Mouse (Mus musculus): ENCODE data around the gene Wfdc1. TPM values are rescaled to one million over a fixed set of nuclear protein-coding genes. Genes with fewer than 3 reads are reported as not detected.
A peak's percentile ranks its signal among the peaks of the same experiment; 100 is the strongest.

Wfdc1 gene
- 3.8 and 4.5 TPM in 2 replicates for polyA plus RNA-seq (2016; fragmentation: Nextera tagmentation; extraction: Ambion mirVana)

- no peak for DNase-seq (ENCODE audit: low spot score)
- peaks cover 29% of the 10 kb centered on the region for H3K27me3 ChIP-seq (replicated peaks; ENCODE audit: low read depth, poor library complexity, severe bottlenecking)
- H3K9me3 ChIP-seq = no peaks in the 10 kb centered on the region
- WGBS = 15% methylated on average over 14 of the region's 14 CpGs
- H3K4me1 ChIP-seq = peaks cover 72% of the 10 kb centered on the region
- H3K36me3 ChIP-seq (replicated peaks) = no peaks in the 10 kb centered on the region
- H3K27ac ChIP-seq (replicated peaks) = no peak within 1 kb of the TSS; the same call in 1 of the 2 replicates
- H3K4me3 ChIP-seq = no peak within 1 kb of the TSS
Measured at GRCm38 (mm10) chr8:119666219-119666951, at the start of gene Wfdc1. TSS of gene Wfdc1 (plus strand) at chr8:119666365.

GRCm38 (mm10) chr8:119616811-119617210 lies 49.4 kb upstream of the Wfdc1 start:
- Histone ChIP-seq H3K27ac (replicated peaks) (no peak overlapping the region), H3K36me3 (replicated peaks) (no peaks in the 10 kb centered on the region), H3K4me3 (no peak overlapping the region), H3K27me3 (replicated peaks; ENCODE audit: low read depth, poor library complexity, severe bottlenecking) (peaks cover 27% of the 10 kb centered on the region), H3K4me1 (peaks cover 36% of the 10 kb centered on the region), H3K9me3 (no peaks in the 10 kb centered on the region)
- 85% methylated on average over 4 of the region's 4 CpGs for WGBS
- DNase-seq (ENCODE audit: low spot score) = no peak

GRCm38 (mm10) chr8:119617586-119617985 lies 48.6 kb upstream of the Wfdc1 start:
- WGBS = 87% methylated on average over 5 of the region's 5 CpGs
- no peak for DNase-seq (ENCODE audit: low spot score)
- Histone ChIP-seq H3K4me3 (no peak overlapping the region), H3K4me1 (peaks cover 43% of the 10 kb centered on the region), H3K9me3 (no peaks in the 10 kb centered on the region), H3K36me3 (replicated peaks) (no peaks in the 10 kb centered on the region), H3K27ac (replicated peaks) (no peak overlapping the region), H3K27me3 (replicated peaks; ENCODE audit: low read depth, poor library complexity, severe bottlenecking) (peaks cover 27% of the 10 kb centered on the region)

- Histone ChIP-seq H3K9me3 (no peaks in the 10 kb centered on the region), H3K27ac (replicated peaks) (no peak overlapping the region), H3K4me1 (peaks cover 47% of the 10 kb centered on the region), H3K4me3 (no peak overlapping the region), H3K27me3 (replicated peaks; ENCODE audit: low read depth, poor library complexity, severe bottlenecking) (peaks cover 23% of the 10 kb centered on the region), H3K36me3 (replicated peaks) (no peaks in the 10 kb centered on the region)
- WGBS = 72% methylated on average over 5 of the region's 5 CpGs
- DNase-seq (ENCODE audit: low spot score) = no peak
Measured at GRCm38 (mm10) chr8:119618887-119619286, 47.3 kb upstream of the Wfdc1 start.

- WGBS = 74% methylated on average over 6 of the region's 6 CpGs
- no peak overlapping the region for H3K4me3 ChIP-seq
- DNase-seq (ENCODE audit: low spot score) = no peak
- no peaks in the 10 kb centered on the region for H3K9me3 ChIP-seq
- peaks cover 39% of the 10 kb centered on the region for H3K4me1 ChIP-seq
- H3K27me3 ChIP-seq (replicated peaks; ENCODE audit: low read depth, poor library complexity, severe bottlenecking) = peaks cover 17% of the 10 kb centered on the region
- H3K36me3 ChIP-seq (replicated peaks) = no peaks in the 10 kb centered on the region
- no peak overlapping the region for H3K27ac ChIP-seq (replicated peaks)
Measured at GRCm38 (mm10) chr8:119620116-119620840, 45.9 kb upstream of the Wfdc1 start.

GRCm38 (mm10) chr8:119620848-119621465 lies 45.2 kb upstream of the Wfdc1 start:
- Histone ChIP-seq H3K4me1 (peaks cover 39% of the 10 kb centered on the region), H3K27ac (replicated peaks) (no peak overlapping the region), H3K4me3 (no peak overlapping the region), H3K27me3 (replicated peaks; ENCODE audit: low read depth, poor library complexity, severe bottlenecking) (peaks cover 17% of the 10 kb centered on the region), H3K9me3 (no peaks in the 10 kb centered on the region), H3K36me3 (replicated peaks) (no peaks in the 10 kb centered on the region)
- 90% methylated on average over 14 of the region's 14 CpGs for WGBS
- no peak for DNase-seq (ENCODE audit: low spot score)

GRCm38 (mm10) chr8:119622555-119622954 lies 43.6 kb upstream of the Wfdc1 start:
- no peak overlapping the region for H3K27ac ChIP-seq (replicated peaks)
- peaks cover 11% of the 10 kb centered on the region; the same call in 1 of the 2 replicates for H3K27me3 ChIP-seq (replicated peaks; ENCODE audit: low read depth, poor library complexity, severe bottlenecking)
- H3K9me3 ChIP-seq = no peaks in the 10 kb centered on the region
- 46% methylated on average over 4 of the region's 4 CpGs for WGBS
- no peaks in the 10 kb centered on the region for H3K36me3 ChIP-seq (replicated peaks)
- peaks cover 42% of the 10 kb centered on the region for H3K4me1 ChIP-seq
- peak; percentile 41 for DNase-seq (ENCODE audit: low spot score)
- no peak overlapping the region for H3K4me3 ChIP-seq

- no peaks in the 10 kb centered on the region for H3K9me3 ChIP-seq
- no peak for DNase-seq (ENCODE audit: low spot score)
- 85% methylated on average over 8 of the region's 8 CpGs for WGBS
- H3K4me3 ChIP-seq = no peak overlapping the region
- peaks cover 11% of the 10 kb centered on the region; the same call in 1 of the 2 replicates for H3K27me3 ChIP-seq (replicated peaks; ENCODE audit: low read depth, poor library complexity, severe bottlenecking)
- no peak overlapping the region for H3K27ac ChIP-seq (replicated peaks)
- H3K36me3 ChIP-seq (replicated peaks) = no peaks in the 10 kb centered on the region
- H3K4me1 ChIP-seq = peaks cover 47% of the 10 kb centered on the region
Measured at GRCm38 (mm10) chr8:119623061-119623460, 43.1 kb upstream of the Wfdc1 start.

- no peak overlapping the region for H3K27ac ChIP-seq (replicated peaks)
- H3K9me3 ChIP-seq = no peaks in the 10 kb centered on the region
- WGBS = 88% methylated on average over 1 of the region's 1 CpGs
- H3K4me1 ChIP-seq = peaks cover 50% of the 10 kb centered on the region
- peaks cover 11% of the 10 kb centered on the region; the same call in 1 of the 2 replicates for H3K27me3 ChIP-seq (replicated peaks; ENCODE audit: low read depth, poor library complexity, severe bottlenecking)
- no peaks in the 10 kb centered on the region for H3K36me3 ChIP-seq (replicated peaks)
- H3K4me3 ChIP-seq = no peak overlapping the region
- DNase-seq (ENCODE audit: low spot score) = no peak
Measured at GRCm38 (mm10) chr8:119623744-119624143, 42.4 kb upstream of the Wfdc1 start.

GRCm38 (mm10) chr8:119624916-119625315 lies 41.2 kb upstream of the Wfdc1 start:
- no peak for DNase-seq (ENCODE audit: low spot score)
- Histone ChIP-seq H3K4me1 (peaks cover 54% of the 10 kb centered on the region), H3K9me3 (no peaks in the 10 kb centered on the region), H3K27me3 (replicated peaks; ENCODE audit: low read depth, poor library complexity, severe bottlenecking) (peaks cover 20% of the 10 kb centered on the region; the same call in 1 of the 2 replicates), H3K4me3 (no peak overlapping the region), H3K36me3 (replicated peaks) (no peaks in the 10 kb centered on the region), H3K27ac (replicated peaks) (no peak overlapping the region)
- 89% methylated on average over 7 of the region's 7 CpGs for WGBS

GRCm38 (mm10) chr8:119625788-119626187 lies 40.4 kb upstream of the Wfdc1 start:
- H3K4me3 ChIP-seq = no peak overlapping the region
- H3K27me3 ChIP-seq (replicated peaks; ENCODE audit: low read depth, poor library complexity, severe bottlenecking) = peaks cover 20% of the 10 kb centered on the region; the same call in 1 of the 2 replicates
- 82% methylated on average over 22 of the region's 22 CpGs for WGBS
- no peaks in the 10 kb centered on the region for H3K36me3 ChIP-seq (replicated peaks)
- peaks cover 54% of the 10 kb centered on the region for H3K4me1 ChIP-seq
- H3K9me3 ChIP-seq = no peaks in the 10 kb centered on the region
- H3K27ac ChIP-seq (replicated peaks) = no peak overlapping the region; the same call in none of the 2 replicates
- DNase-seq (ENCODE audit: low spot score) = no peak

- peaks cover 33% of the 10 kb centered on the region for H3K27me3 ChIP-seq (replicated peaks; ENCODE audit: low read depth, poor library complexity, severe bottlenecking)
- peaks cover 65% of the 10 kb centered on the region for H3K4me1 ChIP-seq
- H3K27ac ChIP-seq (replicated peaks) = peak overlapping the region; percentile 80
- H3K36me3 ChIP-seq (replicated peaks) = no peaks in the 10 kb centered on the region
- 79% methylated on average over 7 of the region's 7 CpGs for WGBS
- no peaks in the 10 kb centered on the region for H3K9me3 ChIP-seq
- H3K4me3 ChIP-seq = no peak overlapping the region
- no peak for DNase-seq (ENCODE audit: low spot score)
Measured at GRCm38 (mm10) chr8:119627199-119627598, 39.0 kb upstream of the Wfdc1 start.
